Mouse (Mus musculus): ENCODE measurements around the gene Zfp770.
"Not testable (repeated sequence)": the region's sequence is repeated elsewhere in the genome, so short reads cannot be mapped to it uniquely, and the experiment has no call there.

Zfp770 gene

DNA sequence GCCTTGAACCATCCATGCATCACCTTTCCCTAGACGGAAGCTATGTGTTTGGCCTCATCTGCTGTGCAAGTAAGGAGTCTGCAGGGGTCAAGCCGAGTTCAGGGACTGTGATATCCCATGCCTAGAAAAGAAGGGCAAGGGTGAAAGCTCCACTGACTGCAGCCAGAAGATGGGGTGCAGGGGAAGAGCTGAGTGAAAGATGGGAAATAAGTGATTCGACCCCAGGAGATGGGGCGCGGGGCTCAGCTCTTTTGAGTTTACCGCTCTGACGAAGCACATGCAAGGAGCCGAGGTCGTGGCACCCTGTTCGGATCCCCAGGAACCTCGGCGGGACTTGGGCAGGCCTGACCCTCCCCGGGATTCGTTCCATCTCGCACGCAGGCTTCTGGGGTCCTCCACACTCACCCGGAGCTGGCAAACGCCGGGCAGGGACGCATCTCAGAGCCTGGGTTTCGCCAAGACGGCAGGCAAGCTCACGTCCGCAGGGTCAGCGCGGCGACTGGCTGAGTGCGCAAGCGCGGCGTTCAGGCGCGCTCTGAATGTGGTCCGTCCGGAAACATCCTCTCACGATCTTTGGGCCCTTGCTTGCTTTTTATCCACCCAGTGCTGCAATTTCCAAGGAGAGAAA is at the start of gene Zfp770:
Zfp770 (minus strand) TSS at position 538 of the 628 bp plus-strand sequence.
- peak; percentile 76 for DNase-seq

DNA sequence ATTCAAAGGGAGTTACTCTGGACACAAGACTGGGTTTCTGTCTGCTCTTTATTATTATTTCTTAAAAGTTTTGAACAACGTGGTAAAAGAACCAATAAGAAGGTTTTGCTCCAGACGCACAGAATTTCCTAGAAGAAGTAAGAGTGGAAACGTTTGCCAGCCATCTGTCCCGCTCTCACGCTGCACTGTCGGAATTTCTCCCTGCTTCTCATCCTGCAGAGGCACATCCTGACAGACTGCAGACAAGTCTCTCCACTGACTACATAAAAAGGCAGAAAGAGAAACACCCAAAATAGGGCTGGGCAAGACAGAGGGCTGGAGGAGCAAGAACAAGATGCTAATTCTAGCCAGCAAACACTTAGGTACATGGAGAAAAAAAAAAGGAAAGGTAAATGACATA is 48.2 kb upstream of the Zfp770 start:
- DNase-seq = no peak

DNA sequence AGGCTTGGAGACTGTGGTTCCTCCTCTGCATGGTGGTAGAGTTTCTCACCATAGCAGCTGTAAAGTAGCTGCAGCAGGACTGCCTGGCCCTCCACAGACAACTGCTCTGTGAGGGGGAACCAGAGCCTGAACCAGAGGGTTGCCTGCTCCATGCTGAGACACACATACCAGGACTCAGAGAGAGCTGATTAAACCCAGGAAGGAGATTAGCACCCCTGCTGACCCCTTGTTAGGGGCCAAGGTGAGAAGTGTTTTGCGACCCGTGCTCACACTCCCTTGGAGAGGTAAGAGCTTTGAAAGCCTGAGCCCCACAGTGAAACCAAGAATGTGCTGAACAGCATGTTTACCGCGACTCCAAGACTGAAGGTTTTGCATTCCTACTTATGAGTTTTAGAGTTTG is 36.4 kb upstream of the Zfp770 start:
- no peak for DNase-seq

DNA sequence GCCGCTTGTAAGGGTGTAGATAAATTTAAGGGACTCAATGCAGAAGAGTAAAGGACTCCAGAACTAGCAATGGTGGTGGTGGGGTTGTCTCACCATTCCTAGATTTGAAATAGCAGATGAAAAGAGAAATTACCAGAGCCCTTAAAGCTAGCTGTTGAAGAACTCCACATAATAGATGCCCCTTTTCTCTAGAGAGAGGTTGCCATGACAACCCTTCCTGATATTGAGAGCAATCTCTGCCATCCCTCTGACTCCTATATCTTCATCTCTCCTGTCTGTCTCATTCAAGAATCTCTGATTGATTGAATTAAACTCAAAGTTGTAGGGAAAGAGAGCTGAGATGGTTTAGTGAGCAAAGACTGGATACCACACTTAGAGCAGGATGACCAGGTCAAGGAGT is 35.3 kb upstream of the Zfp770 start:
- no peak for DNase-seq

DNA sequence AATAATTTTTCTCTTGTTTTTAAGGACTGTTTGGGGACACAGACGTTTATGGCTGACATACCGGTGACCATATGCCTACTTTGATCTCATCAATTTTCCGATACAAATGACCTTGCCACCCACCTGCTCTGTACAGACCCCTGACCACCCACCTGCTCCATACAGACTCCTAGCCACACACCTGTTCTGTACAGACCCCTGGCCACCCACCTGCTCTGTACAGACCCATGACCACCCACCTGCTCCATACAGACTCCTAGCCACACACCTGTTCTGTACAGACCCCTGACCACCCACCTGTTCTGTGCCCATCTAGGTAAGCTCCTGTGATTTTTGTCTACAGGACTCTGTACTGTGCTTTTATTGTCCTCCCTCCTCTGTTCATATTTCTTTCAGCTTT is 34.3 kb upstream of the Zfp770 start:
- DNase-seq = no peak

DNA sequence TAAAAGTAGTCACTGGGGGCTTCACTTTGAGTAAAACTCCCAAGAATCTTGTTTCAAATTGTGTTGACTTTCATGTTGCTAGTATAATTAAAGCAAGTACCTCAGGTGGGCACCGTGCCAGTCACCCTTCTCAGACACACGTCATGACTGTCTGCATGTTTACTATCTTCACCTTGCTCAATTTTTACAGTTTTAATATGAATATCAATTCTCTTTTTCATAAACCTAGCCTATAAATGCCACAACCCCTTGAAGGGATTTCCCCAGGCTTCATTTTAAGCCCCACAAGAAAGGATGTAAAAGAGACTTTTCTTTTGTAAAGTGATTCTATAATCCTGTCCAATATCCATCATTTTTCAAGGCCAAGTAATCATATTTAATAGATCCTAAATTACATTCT is 30.0 kb upstream of the Zfp770 start:
- no peak for DNase-seq

DNA sequence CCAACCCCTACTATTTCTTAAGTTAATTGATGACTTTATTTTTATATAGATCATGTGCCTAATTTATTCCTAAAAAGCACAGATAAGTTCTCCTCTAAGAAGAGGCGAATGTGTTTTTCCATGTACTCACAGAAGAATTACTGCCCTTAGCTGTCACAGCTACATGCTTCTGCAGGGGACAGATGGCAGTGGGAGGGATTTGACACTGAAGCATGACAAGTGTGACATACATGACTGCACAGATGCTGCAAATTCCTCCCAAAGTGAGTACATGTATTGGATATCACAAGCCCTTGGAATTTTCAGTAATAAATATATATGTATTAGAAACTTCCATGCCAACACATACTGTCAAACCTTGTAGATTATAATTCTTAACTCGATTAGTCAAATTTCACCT is 27.4 kb upstream of the Zfp770 start:
- DNase-seq = no peak

DNA sequence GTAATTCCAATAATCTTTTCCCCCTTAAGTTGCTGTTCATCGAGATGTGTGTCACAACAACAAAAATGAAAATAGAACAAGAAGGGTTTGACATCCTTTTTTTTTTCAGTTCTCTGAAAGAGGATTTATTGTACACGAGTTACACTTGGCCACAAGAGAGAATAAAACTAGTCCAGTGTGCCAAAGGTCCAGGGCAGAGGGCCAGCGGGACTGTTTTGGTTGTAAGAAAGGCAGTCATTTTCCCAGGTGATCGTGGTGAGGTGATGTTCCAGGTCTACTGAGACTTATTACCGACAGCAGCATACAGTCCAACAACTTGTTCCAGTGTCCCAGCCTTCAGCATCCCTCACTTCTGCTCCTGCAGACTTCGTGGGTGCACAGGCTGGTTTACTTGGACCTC is 3.8 kb upstream of the Zfp770 start:
- no peak for DNase-seq

DNA sequence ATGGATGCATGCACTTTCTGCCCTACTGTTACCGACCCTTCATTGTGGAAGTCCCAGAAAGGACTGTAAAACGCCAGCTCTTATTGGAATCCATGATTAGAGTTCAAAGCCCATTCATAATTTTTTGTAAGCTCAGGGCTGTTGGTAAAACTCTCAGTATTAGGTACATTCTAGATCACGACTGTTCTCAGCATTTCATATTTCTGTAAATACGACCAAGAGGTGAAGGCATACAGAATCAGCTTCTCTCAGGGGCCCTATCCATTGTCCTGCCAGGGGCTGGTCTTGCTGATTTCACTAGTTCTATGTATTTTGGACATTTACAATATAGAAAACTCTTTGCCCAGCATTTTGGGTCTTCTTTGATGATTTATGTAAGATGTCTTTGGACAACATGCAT is 305 bp upstream of the Zfp770 start:
- DNase-seq = no peak

DNA sequence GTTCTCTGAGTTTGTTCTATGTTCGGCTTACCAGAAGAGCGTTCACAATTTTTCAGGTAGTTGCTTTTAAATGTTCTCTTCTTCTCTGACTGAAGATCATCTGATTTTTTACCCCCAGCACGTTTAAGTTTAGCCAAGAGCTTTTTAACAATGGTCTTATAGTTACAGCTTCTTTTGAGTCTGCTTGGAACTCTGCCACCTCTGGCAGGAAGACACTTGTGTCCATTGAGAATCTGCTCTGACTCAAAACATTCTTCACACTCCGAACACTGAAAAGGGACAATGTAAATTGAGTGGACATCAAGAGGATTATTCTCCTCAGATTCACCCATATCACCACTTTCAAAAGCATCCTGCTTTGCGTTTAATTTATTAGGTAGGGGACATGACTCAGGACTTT is 4.8 kb downstream of the Zfp770 start:
- peak; percentile 8 for DNase-seq

DNA sequence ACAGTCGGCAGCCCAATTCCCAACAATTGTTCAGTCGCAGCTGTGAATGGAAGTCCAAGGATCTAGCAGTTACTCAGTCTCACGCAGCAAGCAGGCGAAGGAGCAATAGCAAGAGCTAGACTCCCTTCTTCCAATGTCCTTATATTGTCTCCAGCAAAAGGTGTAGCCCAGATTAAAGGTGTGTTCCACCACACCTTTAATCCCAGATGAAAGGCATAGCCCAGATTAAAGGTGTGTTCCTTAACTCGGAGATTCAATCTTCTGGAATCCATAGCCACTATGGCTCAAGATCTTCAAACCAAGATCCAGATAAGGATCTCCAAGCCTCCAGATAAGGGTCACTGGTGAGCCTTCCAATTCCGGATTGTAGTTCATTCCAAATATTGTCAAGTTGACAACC is 14.3 kb downstream of the Zfp770 start, which contains the start of gene Aqr:
Aqr (minus strand) TSS at position 101 of the 400 bp plus-strand sequence.
- not testable (repeated sequence) for DNase-seq

DNA sequence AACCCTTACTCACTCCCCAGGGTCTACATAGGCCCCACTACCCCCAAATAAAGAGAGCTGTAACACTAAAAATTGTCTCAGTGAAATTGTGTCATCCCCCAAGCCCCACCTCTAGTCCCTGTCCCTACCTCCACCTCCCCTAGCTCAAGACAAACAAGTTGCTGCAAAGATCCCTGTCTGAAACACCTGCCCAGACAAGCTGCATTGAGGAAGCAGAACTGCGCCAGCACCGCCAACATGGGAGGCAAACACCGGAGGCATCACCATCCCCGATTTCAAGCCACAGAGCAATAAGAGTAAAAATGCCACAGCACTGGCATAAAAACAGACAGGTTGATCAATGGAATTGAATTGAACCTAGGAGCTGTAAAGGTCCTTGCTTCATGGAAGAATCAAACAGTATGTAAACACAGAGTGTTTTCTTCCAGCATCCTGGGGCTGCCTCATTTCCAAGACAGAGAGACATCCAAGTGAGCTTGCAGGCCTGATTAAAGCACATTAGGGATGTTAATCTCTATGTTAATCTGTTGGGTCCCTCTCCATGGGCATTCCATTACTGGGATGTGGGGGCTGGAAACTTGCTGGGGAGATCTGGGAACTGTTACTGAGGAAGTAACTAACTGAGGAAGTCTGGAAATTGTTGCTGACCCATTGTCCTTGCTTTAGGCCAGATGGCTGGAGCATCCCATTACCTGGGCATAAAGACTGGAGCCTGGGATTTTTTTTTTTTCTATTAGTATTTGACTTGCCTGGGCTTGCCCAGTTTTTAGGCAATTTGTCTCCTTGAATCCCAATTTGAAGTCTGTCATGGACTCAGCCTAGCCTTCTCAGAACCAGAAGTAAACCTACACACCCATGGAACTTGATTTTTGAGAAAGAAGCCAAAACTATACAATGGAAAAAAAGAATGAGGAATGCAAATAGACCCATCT is 23.2 kb downstream of the Zfp770 start:
- DNase-seq = no peak

DNA sequence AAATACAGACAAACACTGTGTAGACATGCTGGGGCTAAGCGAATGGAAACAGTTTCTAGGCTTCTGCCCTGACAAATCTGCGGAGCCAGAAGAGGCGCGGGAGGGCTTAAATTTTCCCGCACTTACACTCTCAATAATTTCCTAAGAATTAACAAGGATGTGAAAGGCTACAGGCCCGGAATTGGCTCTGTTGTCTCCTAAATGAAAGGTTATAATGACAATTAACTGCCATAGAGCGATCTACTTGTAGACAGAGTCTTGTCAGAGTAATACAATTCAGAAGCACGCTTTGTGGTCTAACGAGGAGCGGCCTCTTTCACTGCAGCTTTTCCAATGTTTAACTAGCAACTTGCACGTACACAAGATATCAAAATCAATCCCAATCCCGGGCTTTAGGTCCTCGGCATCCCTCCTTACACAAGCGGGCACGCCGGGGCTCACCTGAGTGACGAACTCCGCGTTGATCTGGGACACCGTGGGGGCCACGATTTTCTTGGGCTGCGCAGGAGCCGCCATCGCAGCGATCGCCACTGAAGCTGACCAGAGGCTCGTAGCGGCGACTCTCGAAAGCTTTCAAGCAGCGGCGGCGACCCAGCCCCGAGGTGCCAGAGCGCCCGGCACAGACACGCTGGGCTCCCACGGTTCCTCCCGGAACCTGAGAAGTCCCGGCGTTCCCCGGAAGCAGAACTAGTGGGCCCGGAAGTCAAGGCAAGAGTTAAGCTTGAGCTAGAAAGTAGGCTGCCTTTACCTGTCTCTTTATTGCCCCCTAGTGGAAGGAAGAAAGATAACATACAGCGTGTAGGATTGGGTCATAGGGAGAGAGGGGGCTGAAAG is 26.4 kb downstream of the Zfp770 start:
- peak; percentile 80 for DNase-seq

DNA sequence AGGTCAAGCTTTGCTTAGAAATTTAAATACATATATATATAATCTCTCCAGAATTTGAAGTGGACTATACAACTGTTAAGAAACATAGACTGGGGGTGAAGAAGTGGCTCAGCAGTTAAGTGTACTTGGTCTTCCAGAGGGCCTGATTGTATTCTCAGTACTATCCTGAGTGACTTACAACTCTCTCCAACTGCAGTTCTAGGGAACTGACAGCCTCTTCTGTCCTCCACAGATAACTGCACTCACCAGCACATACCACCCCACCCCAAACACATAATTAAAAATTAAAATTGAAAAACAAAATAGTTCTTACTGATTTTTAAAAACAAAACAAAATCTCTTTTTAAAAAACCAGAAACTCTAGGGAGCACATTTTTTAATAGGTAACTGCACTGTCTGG is 28.0 kb downstream of the Zfp770 start:
- DNase-seq = no peak

DNA sequence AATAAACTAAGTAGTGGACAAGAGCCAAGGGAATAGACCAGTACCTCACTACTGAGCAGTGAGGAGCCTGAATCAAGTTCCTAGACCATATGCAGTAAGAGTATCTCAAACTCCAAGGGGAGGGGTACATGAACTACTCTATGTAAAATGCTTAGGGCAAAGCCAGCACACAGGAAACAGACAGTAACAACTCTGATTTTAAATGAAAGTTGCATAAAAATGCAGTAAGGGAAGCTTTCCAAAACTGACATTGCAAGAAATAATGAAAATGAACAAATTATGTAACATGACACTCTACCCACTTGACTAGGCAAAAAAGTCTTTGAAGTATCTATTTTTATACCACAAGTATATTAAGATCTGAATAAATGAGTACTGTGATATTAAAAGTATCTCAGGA is 33.4 kb downstream of the Zfp770 start:
- DNase-seq = no peak

DNA sequence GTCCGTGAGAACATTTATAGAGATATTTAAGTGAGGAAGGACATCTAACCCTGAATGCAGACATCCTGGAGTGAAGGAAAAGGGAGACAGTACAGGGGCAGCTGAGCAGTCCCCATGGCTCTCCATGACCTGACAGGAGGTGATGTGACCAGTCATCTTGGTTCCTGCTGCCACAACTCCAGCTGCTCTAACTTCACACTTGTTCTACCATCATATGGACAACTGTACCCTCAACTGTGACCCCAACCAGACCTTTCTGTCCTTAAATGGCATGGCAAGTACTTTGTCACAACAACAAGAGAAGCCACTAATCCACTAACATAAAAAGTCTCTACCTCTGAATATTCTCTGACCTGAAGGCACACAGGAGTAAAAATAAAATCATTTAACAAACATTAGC is 39.3 kb downstream of the Zfp770 start:
- no peak for DNase-seq

DNA sequence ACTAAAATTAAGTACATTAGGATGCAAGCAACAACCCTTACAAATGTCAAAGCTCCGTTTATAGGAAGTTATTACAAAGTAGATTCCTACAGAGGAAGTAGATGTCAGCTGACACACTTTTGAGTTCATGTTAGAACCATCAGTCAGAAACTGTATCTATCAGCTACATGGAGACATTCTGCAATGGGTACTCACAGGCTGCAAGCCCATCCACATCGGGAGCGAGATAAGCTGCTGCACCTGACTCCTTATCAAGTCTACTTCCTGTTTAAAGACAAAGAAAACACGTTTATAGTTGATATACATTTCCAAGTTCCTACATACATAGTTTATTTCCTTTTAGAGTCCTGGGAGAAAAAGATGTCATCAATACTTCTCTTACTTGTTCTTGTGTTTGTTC is 43.9 kb downstream of the Zfp770 start:
- DNase-seq = no peak

DNA sequence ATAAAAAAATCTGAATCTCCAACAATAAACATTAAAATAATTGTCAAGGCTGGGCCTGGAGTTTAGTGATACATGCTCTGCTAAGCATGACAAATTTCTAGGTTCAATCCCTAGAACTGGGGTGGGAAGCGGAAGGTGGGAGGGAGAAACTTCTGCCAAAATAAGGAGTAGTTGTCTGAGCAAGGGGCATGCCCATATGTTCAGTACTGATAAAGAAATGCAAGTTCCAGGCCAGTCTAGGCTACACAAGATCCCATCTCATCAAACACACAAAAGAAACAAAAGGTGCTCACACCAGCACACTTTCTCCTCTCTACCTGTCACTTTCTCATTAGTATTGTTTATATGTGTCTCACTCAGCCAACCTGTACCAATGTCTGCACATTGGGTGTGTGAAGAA is 44.6 kb downstream of the Zfp770 start:
- DNase-seq = no peak

DNA sequence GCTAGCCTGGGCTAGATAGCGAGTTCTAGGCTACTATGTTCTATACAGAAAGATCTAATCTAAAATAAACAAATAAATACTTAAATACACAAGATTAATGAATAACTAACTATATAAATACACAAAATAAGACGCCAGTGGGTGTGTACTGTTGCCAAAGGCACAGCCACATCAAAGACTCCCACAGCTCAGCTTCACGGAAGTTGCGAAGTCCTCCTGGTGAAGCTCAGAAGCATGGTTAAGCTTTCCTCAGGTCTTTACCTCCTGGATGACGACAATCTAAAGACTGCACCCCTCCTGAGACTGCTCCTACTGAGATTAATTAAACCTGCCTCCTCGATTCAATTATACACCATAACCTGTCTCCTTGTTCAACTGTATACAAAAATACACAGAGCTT is 48.0 kb downstream of the Zfp770 start:
- no peak for DNase-seq

DNA sequence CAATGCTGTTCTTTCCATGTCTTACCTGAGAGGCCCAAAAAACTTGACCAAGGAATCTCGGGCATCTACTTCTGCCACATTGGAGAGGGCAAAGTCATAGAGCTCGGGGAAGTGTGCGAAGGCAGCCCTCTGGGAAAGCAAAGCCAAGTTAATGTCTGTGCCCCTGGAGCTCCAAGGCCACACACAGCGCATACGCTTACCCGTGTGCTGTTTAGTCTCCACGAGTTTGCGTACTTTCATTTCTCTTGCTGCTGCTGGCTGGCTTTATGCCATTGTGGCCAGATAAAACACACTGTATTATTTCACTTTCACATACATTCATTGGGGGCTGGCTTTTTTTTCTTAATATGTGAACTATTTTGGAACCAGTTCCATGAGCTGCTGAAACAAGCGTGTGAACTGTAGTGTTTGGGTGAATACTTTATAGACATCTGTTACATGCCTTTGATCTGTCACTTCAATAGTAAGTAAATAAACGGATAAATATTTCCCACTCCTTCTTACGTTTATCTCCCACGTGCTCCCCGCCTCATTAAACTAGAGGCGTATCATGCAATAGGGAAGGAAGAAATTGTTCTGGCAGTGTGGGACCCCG is 54.3 kb downstream of the Zfp770 start:
- no peak for DNase-seq

DNA sequence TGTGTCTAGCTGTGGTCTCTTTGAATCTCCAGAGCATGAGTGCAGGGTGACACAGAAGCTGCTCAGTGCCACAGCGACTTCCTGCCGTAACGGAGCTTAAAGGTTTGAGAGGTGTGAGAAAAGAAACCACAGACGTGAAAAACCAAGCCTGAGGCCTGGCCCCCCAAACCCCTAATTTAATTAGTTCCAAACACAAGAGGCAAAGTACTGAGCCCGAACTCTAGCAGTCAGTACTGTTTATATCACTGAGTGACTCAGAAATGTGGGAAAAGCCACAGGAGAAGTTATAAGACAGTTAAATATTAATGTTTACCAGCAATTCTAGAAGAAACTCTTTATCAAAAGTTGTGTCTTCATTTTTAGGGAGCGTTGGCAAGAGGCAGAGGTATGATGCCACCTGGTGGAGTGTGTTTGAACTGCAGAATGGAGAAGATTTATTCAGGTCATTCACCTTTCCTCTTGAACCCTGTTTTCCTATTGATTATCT is 55.9 kb downstream of the Zfp770 start:
- DNase-seq = peak; percentile 43

DNA sequence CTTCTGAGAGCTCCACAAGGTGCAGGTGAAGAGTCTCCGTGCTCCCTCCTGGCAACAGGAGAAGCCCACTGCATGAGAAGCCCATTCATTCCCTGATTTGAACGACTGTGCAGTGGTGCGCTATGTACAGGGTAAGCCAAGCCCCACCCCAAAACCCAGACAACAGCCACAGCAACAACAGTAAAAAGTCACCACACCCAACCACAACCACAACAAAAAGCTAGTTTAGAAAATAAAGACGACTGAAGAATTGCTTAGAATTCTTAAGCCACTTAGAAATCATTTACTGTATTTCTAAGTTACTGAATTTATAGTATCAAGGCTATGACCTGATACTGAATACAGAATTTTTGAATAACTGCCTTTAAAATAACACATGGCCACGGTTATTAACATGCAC is 56.4 kb downstream of the Zfp770 start:
- no peak for DNase-seq

DNA sequence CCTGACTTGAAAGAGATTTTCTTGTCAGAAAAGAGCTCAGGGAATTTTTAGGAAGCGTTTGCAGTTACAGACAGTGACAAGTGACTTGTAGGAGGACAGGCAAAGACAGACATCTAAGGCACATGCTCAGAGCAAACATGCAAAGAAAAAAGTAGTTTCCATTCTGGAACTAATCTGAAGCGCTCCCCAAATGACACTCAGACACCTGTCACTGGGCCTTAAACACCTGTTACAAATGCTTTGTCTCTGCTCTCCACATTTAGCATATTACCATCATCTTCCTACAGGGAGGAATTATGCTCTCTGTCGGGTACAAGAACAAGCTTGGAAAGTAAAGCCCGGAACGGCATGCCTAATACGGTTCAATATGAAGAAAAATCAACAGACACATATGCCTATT is 57.4 kb downstream of the Zfp770 start:
- no peak for DNase-seq

Measured in right cerebral cortex, postnatal 14 days (tissue).